36 mouse cellular contexts compared by ENCODE assay signal in the genomic region with DNA sequence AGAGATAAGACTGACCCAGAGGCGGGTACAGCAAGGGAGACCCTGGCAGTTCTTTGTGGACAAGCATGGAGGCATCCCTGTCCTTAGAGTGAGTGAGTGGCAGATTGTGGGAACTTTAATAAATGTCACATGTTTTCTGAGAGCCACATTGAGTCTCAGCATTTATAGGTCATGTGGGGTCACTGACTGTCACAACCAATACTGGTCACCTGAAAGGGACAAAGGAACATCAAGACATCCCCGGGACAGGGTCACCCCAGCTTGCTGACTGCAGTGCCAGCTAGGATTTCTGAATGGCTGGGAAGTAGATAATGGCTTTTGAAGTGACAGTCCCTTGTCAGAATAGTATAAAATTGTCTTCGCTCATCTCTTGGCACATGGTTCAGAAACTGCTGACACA. TPM values are rescaled to one million over a fixed set of nuclear protein-coding genes. Genes with fewer than 3 reads are reported as not detected.
"Had no signal": no experiment of that assay in that cellular context is flagged by ENCODE, and none has a peak within 500 bp of the region (broad histone marks: within the 10 kb centered on the region; RNA-seq: fewer than 3 reads in every experiment).

No protein-coding gene starts in this region.

- H3K4me2 ChIP-seq: heart, embryonic 11.5 days; heart, embryonic 13.5 days; heart, embryonic 15.5 days; hindbrain, embryonic 13.5 days; hindbrain, embryonic 15.5 days; kidney, embryonic 15.5 days; limb, embryonic 12.5 days; liver, embryonic 11.5 days; liver, embryonic 13.5 days had no signal

- H3K9ac ChIP-seq: heart, embryonic 13.5 days; heart, embryonic 15.5 days; hindbrain, embryonic 13.5 days; hindbrain, embryonic 15.5 days; kidney, embryonic 15.5 days; limb, embryonic 12.5 days; liver, embryonic 13.5 days had no signal

- H3K4me3 ChIP-seq: gastrocnemius, adult 2 months; heart, embryonic 13.5 days; heart, embryonic 15.5 days; hindbrain, embryonic 13.5 days; hindbrain, embryonic 15.5 days; kidney, embryonic 15.5 days; limb, embryonic 10.5 days; limb, embryonic 12.5 days; liver, embryonic 13.5 days had no signal

- H3K36me3 ChIP-seq: heart, embryonic 15.5 days; hindbrain, embryonic 15.5 days; limb, embryonic 12.5 days had no signal

- DNase-seq: gastrocnemius, adult 2 months; gastrocnemius, postnatal 10 days; gastrocnemius, postnatal 25 days; heart, adult 18-20 months; heart, postnatal 14 days; heart, postnatal 36 days; kidney, adult 11 months; kidney, adult 2 months; kidney, adult 9 months; kidney, postnatal 14 days; kidney, postnatal 36 days; layer of hippocampus, adult 9-11 months; layer of hippocampus, postnatal 36 days; liver; liver, embryonic 13.5 days had no signal

- ATAC-seq: hindbrain, postnatal 0 days; intestine, embryonic 16.5 days had no signal

- H3K27me3 ChIP-seq: heart, embryonic 13.5 days; heart, embryonic 15.5 days; hindbrain, embryonic 13.5 days; hindbrain, embryonic 15.5 days; kidney, embryonic 15.5 days; limb, embryonic 12.5 days; liver, embryonic 13.5 days had no signal

- H3K27ac ChIP-seq: gastrocnemius, adult 2 months; heart, embryonic 13.5 days; heart, embryonic 15.5 days; hindbrain, embryonic 13.5 days; hindbrain, embryonic 15.5 days; hindbrain, postnatal 0 days; kidney, embryonic 15.5 days; kidney, postnatal 0 days; limb, embryonic 10.5 days; limb, embryonic 12.5 days; liver, embryonic 13.5 days had no signal

- H3K9me3 ChIP-seq: heart, embryonic 13.5 days; heart, embryonic 15.5 days; hindbrain, embryonic 13.5 days; hindbrain, embryonic 15.5 days; kidney, embryonic 15.5 days; limb, embryonic 10.5 days; limb, embryonic 12.5 days; liver, embryonic 13.5 days had no signal

- H3K4me1 ChIP-seq: limb, embryonic 10.5 days; limb, embryonic 12.5 days had no signal

RNA-seq across cellular contexts. Expression of gene Rbp2, which starts 46.8 kb away (rescaled TPM):
- total RNA-seq: gastrocnemius, adult 2 months; gastrocnemius, postnatal 10 days; gastrocnemius, postnatal 25 days; granulocyte monocyte progenitor cell, adult 5-6 weeks; heart, adult 18-20 months; heart, postnatal 14 days; heart, postnatal 36 days; hematopoietic stem cell, adult 5-6 weeks; layer of hippocampus, adult 8-10 months; layer of hippocampus, postnatal 14 days; layer of hippocampus, postnatal 36 days; left cerebral cortex, adult 18-20 months; left cerebral cortex, adult 8-10 months; left cerebral cortex, postnatal 14 days; left cerebral cortex, postnatal 36 days had no signal
- polyA plus RNA-seq: heart, embryonic 13.5 days; heart, postnatal 0 days; kidney, adult 2 months; limb, embryonic 12.5 days had no signal
